Mouse (Mus musculus) v-Abl transformed pro-B cells (cell line): ENCODE results near the gene Fam72a.

Source experiments
- in situ Hi-C, 2 experiments: fragments of 400-800 bp; cut with MboI; formaldehyde crosslinking; loops; one replicate each; pipeline ENCODE4 v1.15.1; 2025; ENCODE audit not compliant: unreplicated experiment in 2 of 2

Fam72a gene

GRCm38 (mm10) chr1:131527281-131528080 is at the start of gene Fam72a, which contains the start of gene Srgap2:
Fam72a (plus strand) TSS chr1:131527903.
Srgap2 (minus strand) TSS chr1:131527352.
- in situ Hi-C loops = loop anchor here (5.0 to 10.0 kb wide), 2 partner anchors 93 to 100 kb away; no protein-coding TSS in a partner anchor

GRCm38 (mm10) chr1:131478770-131479305 is 48.9 kb upstream of the Fam72a start:
- in situ Hi-C loops = no loop called here

- in situ Hi-C loops = no loop called here
These were observed 46.3 kb upstream of the Fam72a start for GRCm38 (mm10) chr1:131481391-131481790.

GRCm38 (mm10) chr1:131482242-131482641 is 45.5 kb upstream of the Fam72a start:
- in situ Hi-C loops = no loop called here

- in situ Hi-C loops = no loop called here
These were observed 41.4 kb upstream of the Fam72a start for GRCm38 (mm10) chr1:131486094-131486850.

- in situ Hi-C loops = no loop called here
These were observed 38.4 kb upstream of the Fam72a start for GRCm38 (mm10) chr1:131489312-131489711.

- in situ Hi-C loops = no loop called here
These were observed 36.1 kb upstream of the Fam72a start for GRCm38 (mm10) chr1:131491579-131491978.

- in situ Hi-C loops = no loop called here
These were observed 35.3 kb upstream of the Fam72a start for GRCm38 (mm10) chr1:131492360-131492759.

GRCm38 (mm10) chr1:131493966-131494898 is 33.5 kb upstream of the Fam72a start:
- in situ Hi-C loops = no loop called here

GRCm38 (mm10) chr1:131498231-131498630 is 29.5 kb upstream of the Fam72a start:
- in situ Hi-C loops = no loop called here

GRCm38 (mm10) chr1:131501681-131502080 is 26.0 kb upstream of the Fam72a start:
- in situ Hi-C loops = no loop called here

- in situ Hi-C loops = no loop called here
These were observed 16.6 kb upstream of the Fam72a start for GRCm38 (mm10) chr1:131511131-131511530.

GRCm38 (mm10) chr1:131511661-131512500 is 15.8 kb upstream of the Fam72a start:
- in situ Hi-C loops = no loop called here

GRCm38 (mm10) chr1:131513136-131513535 is 14.6 kb upstream of the Fam72a start:
- in situ Hi-C loops = no loop called here

GRCm38 (mm10) chr1:131514197-131514596 is 13.5 kb upstream of the Fam72a start:
- in situ Hi-C loops = no loop called here

GRCm38 (mm10) chr1:131516588-131516987 is 11.1 kb upstream of the Fam72a start:
- in situ Hi-C loops = no loop called here

- in situ Hi-C loops = loop anchor here in 1 of 2 experiments (10.0 kb wide), 1 partner anchor 89 kb away; no protein-coding TSS in a partner anchor
These were observed 3.9 kb upstream of the Fam72a start for GRCm38 (mm10) chr1:131523794-131524193.

- in situ Hi-C loops = loop anchor here (5.0 to 10.0 kb wide), 2 partner anchors 90 to 98 kb away; no protein-coding TSS in a partner anchor
These were observed 2.6 kb upstream of the Fam72a start for GRCm38 (mm10) chr1:131525101-131525585.
